Mouse (Mus musculus): Measurements from ENCODE around the gene Gpbp1. TPM values are rescaled to one million over a fixed set of nuclear protein-coding genes. Genes with fewer than 3 reads are reported as not detected.

Gpbp1 gene
- total and polyA plus RNA-seq, 3 experiments = 43.3 to 99.6 (median 96.1) TPM

- 0 out of 2 replicates have a peak, but pooled peaks have one; percentile 16 for TF ChIP-seq USF2 (conservative IDR thresholded peaks at IDR 0.05; ENCODE audit: low read depth, low read length)
Observed at GRCm38 (mm10) chr13:111489802-111490723, at the start of gene Gpbp1 (continued).

- Histone ChIP-seq H3K9ac (ENCODE audit: insufficient read depth, low read depth) (no peak overlapping the region), H3K36me3 (replicated peaks in 1 of 2; ENCODE audit: control insufficient read depth in 1 of 2, insufficient read depth in 1 of 2, low read length in 1 of 2) (no peaks in the 10 kb centered on the region), H3K79me2 (replicated peaks; ENCODE audit: control insufficient read depth, extremely low read depth, insufficient read depth, poor library complexity, severe bottlenecking) (no peaks in the 10 kb centered on the region), H3K27ac (ENCODE audit: insufficient read depth, low read depth) (no peak overlapping the region), H3K27me3 (replicated peaks) (peaks cover 3% of the 10 kb centered on the region), H3K4me3 (replicated peaks in 1 of 3; ENCODE audit: low read depth in 2 of 3, low read length in 2 of 3, poor library complexity in 1 of 3) (no peak overlapping the region), H3K9me3 (replicated peaks; ENCODE audit: low read length) (no peaks in the 10 kb centered on the region), H3K4me1 (ENCODE audit: control insufficient read depth in 1 of 2, insufficient read depth in 2 of 2) (no peaks in the 10 kb centered on the region; a peak in 1 of 4 replicates), H3K4me2 (ENCODE audit: insufficient read depth, low read depth, poor library complexity, severe bottlenecking) (no peak overlapping the region)
- dilution Hi-C loops (cut with MboI; ENCODE audit: extremely low pct_ligation_motif_present, extremely low pct_unique_long_range_greater_than_20kb, low sequenced_read_pairs) = no loop called here
- in situ Hi-C loops (cut with MboI; ENCODE audit: low pct_ligation_motif_present, low pct_unique_long_range_greater_than_20kb, low sequenced_read_pairs) = loop anchor here (25.0 kb wide), 1 partner anchor 725 kb away; no protein-coding TSS in a partner anchor
- no peak for TF ChIP-seq USF1 (IDR thresholded peaks at IDR 0.05; ENCODE audit: low read depth, low read length)
- TF ChIP-seq POLR2A (IDR thresholded peaks at IDR 0.05; ENCODE audit: low read depth, low read length) = no peak
- TF ChIP-seq ZNF384 (IDR thresholded peaks at IDR 0.05; ENCODE audit: low read depth, low read length) = no peak
- no peak for TF ChIP-seq IRF4 (IDR thresholded peaks at IDR 0.05; ENCODE audit: low read depth, low read length)
- no peak for TF ChIP-seq USF2 (conservative IDR thresholded peaks at IDR 0.05; ENCODE audit: low read depth, low read length)
- TF ChIP-seq PAX5 (IDR thresholded peaks at IDR 0.05; ENCODE audit: low read length) = no peak
- TF ChIP-seq CHD1 (IDR thresholded peaks at IDR 0.05; ENCODE audit: low read depth, low read length) = no peak
- TF ChIP-seq EP300 (IDR thresholded peaks at IDR 0.05; ENCODE audit: low read length) = no peak
- no peak for TF ChIP-seq GABPA (IDR thresholded peaks at IDR 0.05; ENCODE audit: insufficient replicate concordance, low read depth, low read length)
- TF ChIP-seq SMC3 (IDR thresholded peaks at IDR 0.05; ENCODE audit: low read depth, low read length) = no peak
- no peak for TF ChIP-seq CTCF (conservative IDR thresholded peaks at IDR 0.05 in 1 of 2, IDR thresholded peaks at IDR 0.05 in 1 of 2; ENCODE audit: low read depth in 2 of 2, low read length in 2 of 2)
- no peak for TF ChIP-seq ZMIZ1 (IDR thresholded peaks at IDR 0.05; ENCODE audit: low read depth, low read length)
- no peak for TF ChIP-seq BHLHE40 (IDR thresholded peaks at IDR 0.05; ENCODE audit: low read depth, low read length)
- no peak for TF ChIP-seq ETS1 (conservative IDR thresholded peaks at IDR 0.05; ENCODE audit: low read depth, low read length)
- no peak for TF ChIP-seq TBP (conservative IDR thresholded peaks at IDR 0.05; ENCODE audit: low read depth, low read length)
- TF ChIP-seq JUN (IDR thresholded peaks at IDR 0.05; ENCODE audit: insufficient read depth, low read depth, low read length) = no peak
- TF ChIP-seq MAFK (IDR thresholded peaks at IDR 0.05; ENCODE audit: insufficient replicate concordance, low read length) = no peak
- TF ChIP-seq ZC3H11A (IDR thresholded peaks at IDR 0.05; ENCODE audit: low read depth, low read length) = no peak
- TF ChIP-seq ZKSCAN1 (IDR thresholded peaks at IDR 0.05; ENCODE audit: borderline replicate concordance, low read depth, low read length) = no peak
- DNase-seq (ENCODE audit: extremely low read depth) = no peak
Observed at GRCm38 (mm10) chr13:111537718-111538117, 47.8 kb upstream of the Gpbp1 start.
